Mouse (Mus musculus) neural tube, embryonic 10.5 days (tissue): ENCODE measurements around the gene Mycbpap.

Experiments used
- DNase-seq: peaks from one replicate; pipeline ENCODE4 v3.0.0-alpha.2; 2017; ENCODE audit warnings: low spot score; ENCODE audit errors: extremely low spot score

The Mycbpap gene

DNA sequence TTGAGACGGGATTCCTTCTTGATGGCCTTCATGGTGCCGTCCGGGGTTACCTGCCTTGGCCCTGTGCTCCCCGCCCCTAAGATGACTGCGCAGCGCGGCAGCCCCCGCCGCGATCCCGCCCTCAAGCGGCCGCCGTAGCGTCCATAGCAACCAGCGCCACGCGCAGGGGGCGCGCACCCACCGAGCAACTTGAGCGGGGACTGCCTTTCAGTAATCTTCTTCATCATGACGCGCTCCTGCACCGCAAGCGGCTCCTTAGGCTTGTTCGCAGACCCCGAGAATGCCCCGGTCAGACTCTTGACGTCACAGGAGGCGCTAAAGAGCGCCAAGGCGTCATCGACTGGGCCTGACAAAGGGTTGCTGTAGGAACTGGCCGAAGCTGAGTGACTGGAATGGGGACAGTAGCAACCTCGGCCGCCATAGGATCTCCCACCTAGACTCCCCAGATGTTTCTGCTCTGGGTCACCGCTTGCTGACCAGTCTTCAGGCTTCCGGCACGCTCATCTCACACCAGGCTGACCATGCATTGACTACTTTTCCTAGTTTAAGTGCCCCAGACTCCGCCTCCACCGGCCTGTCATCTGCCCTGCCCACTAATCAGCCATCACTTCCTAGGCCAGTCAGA, at the start of gene Mycbpap:
TSS of gene Mycbpap (minus strand) at position 524 of the 625 bp plus-strand sequence.
- peak; percentile 83 for DNase-seq

- no peak for DNase-seq
Measured at GRCm38 (mm10) chr11:94570612-94571011, 49.1 kb upstream of the Mycbpap start.

DNA sequence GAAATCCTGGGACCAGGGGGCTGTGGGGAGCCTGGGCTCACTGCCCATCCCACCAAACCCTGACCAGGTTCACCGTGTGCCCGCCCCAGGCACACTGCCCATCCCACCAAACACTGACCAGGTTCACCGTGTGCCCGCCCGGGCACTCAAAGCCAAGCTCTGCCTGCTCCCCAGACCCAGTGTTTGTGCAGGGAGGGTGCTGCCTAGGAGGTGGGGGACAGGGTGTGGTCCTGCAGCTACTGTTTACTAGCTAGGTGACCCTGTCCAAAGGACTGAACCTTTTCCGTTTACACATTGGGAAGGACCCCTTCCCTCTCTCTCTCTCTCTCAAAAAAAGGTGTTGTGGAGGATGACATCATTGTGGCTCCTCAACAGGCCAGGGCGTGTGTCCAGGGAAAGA, 45.8 kb upstream of the Mycbpap start:
- no peak for DNase-seq

GRCm38 (mm10) chr11:94566534-94566933, 45.0 kb upstream of the Mycbpap start:
- DNase-seq: no peak

- no peak for DNase-seq
Measured at GRCm38 (mm10) chr11:94565151-94565479, 43.6 kb upstream of the Mycbpap start.

DNA sequence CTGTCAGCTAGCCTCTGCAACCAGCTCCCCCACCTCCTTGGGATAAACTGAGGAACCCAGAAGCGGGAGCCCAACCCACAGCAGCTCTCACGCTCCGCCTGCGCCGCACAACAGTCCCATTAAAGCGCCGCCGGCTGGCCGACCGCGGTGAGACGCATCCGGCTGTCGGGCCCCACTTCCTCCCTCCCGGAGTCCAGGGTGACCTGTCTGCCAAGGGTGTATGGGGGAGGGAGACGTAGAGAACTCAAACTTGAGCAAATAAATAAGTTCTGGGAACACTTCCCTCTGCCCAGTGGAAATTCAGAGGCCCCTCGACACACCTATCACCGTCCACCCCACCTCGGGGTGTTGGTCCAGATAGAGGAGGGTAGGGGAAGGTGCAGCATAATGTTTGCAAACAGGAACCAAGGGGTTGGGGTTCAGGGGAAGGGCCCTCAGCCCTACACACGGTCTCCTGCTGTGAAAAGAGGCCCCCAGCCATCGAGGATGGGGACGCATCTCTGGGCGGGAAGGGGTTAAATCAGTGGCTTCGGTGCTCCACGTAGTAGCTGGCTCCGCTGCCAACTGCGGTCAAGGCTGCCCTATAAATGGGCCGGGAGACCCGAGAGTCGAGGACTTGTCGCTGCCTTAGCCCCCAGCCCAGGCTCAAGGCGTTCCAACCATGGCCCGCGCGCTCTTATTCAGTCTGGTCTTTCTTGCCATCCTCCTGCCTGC, 43.1 kb upstream of the Mycbpap start, which contains the start of gene Chad:
TSS of gene Chad (plus strand) at position 611 of the 714 bp plus-strand sequence.
- DNase-seq: peak; percentile 49

GRCm38 (mm10) chr11:94563821-94564220, 42.3 kb upstream of the Mycbpap start:
- DNase-seq: no peak

DNA sequence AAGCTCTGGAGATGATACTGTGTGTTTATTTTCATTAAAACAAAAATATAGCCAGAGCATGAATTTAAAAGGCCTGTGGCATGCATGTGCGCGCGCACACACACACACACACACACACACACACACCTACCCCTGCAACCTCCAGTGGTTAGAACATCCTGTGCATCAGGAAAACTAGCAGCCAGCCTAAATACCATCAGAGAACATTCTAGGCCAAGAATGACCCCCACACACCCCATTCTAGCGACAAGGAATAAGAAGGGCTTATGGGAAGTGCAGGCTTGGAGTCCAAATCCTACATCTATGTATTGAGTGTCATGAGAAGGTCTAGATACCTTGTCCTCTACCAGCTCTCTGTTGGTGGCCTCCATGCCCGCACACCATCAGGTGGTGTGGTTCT, 41.8 kb upstream of the Mycbpap start:
- DNase-seq: no peak

- no peak for DNase-seq
Measured at GRCm38 (mm10) chr11:94558226-94558625, 36.7 kb upstream of the Mycbpap start.

- no peak for DNase-seq
Measured at GRCm38 (mm10) chr11:94550442-94550744, 28.9 kb upstream of the Mycbpap start.

DNA sequence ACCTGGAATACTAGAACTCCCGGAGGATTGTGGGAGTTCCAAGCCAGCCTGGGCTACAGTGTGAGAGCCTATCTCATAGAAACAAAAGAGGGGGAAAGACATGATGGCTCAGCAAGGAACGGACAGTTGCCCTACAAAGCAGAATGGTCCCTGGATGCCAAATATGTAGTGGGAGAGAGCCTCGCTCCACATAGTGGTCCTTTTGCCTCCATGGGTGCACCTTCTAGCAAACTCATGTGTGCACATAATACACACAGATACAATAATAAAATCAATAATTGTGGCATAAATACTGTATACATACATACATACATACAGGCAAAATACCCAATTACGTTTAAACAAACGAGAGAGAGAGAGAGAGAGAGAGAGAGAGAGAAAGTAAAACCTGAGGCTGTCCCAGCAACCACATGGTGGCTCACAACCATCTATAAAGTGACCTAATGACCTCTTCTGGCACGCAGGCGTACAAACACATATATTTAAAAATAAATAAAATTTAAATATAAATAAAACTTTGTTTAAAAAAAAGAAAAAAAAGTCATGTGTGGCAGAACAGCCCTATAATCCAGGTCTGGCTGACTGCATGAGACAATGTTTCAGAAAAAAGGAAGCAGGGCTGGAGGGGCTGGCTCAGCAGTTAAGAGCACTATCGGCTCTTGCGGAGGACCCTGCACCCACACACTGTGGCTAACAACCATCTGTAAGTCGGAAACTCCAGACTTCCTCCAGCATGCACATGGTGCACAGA, 28.3 kb upstream of the Mycbpap start:
- no peak for DNase-seq

- DNase-seq: peak; percentile 96
Measured at GRCm38 (mm10) chr11:94548888-94549690, 27.5 kb upstream of the Mycbpap start, which contains the start of gene Rsad1. Rsad1 (minus strand) TSS chr11:94549255.

- peak; percentile 33 for DNase-seq
Measured at GRCm38 (mm10) chr11:94548041-94548784, 26.7 kb upstream of the Mycbpap start.

DNA sequence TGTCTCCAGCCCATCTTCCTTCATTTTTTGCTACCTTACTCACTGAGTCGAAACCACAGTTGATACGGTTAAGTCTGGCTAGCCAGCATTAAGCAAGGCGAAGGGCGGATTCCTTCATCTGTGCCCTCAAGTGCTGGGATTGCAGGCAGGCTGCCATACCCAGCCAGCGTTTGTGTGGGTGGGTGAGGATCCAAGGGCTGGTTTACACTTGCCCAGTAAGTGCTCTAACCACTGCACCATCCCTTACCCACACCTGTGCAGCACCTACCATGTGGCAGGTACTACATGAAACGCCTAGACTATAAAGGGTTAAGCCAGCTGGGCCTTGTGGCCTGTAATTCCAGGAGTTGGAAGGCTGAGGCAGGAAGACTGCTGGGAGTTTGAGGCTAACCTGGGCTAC, 25.7 kb upstream of the Mycbpap start:
- no peak for DNase-seq

GRCm38 (mm10) chr11:94546381-94546780, 24.8 kb upstream of the Mycbpap start:
- no peak for DNase-seq

GRCm38 (mm10) chr11:94544422-94544821, 22.9 kb upstream of the Mycbpap start:
- DNase-seq: no peak

DNA sequence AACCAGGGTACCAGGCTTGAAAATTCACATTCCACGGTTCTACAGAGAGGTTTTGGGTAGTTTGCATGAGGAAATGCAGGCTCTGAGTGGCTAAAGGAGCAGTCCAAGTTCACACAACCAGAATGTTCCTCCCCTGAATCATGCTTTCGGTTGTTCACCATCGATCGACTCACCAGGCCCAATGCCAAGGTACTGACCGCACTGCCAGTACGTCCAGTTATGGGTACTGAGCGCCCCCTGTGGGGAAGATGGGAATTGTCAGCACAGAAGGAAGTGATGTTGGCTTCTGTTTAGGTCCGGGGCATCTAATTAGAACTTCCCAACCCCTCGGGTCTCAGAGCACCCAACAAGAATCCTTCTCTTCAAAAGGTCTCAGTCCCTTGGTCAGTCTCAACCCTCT, 22.4 kb upstream of the Mycbpap start:
- peak; percentile 64 for DNase-seq

- no peak for DNase-seq
Measured at GRCm38 (mm10) chr11:94543344-94543743, 21.8 kb upstream of the Mycbpap start.

- DNase-seq: no peak
Measured at GRCm38 (mm10) chr11:94542400-94542799, 20.9 kb upstream of the Mycbpap start.

DNA sequence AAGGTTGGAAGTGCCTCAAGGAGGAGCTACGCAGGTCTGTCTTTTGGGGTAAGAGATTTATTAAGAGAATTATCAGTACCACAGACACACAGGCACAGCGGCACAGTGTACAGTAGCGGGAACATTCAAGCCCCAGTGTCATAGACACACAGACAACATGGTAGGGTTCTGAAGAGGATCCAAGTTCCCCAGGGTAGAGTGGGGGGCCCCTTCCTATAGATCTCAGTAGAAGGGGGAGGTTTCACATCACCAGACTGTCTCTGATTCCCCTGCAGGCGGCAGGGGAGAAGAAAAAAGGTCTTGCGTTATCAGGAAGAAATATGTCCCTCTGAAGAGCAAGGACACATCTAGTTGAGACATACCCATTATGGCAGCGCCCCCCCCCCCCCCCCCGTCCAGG, 18.2 kb upstream of the Mycbpap start:
- no peak for DNase-seq

- DNase-seq: no peak
Measured at GRCm38 (mm10) chr11:94538733-94539292, 17.3 kb upstream of the Mycbpap start.
